Mouse (Mus musculus) hindbrain, embryonic 11.5 days (tissue): Measurements from ENCODE around the gene Syt16. TPM values are rescaled to one million over a fixed set of nuclear protein-coding genes. Genes with fewer than 3 reads are reported as not detected.

Experiments used
- ATAC-seq: fragments of 200-750 bp; cut with Nextera tagmentation; 2 replicates; pipeline ENCODE4 v1.8.0; 2017; ENCODE audit warnings: mild to moderate bottlenecking, moderate TSS enrichment, moderate library complexity; ENCODE audit not compliant: low FRiP score
- DNase-seq: peaks from one replicate; pipeline ENCODE4 v3.0.0-alpha.2; 2015; ENCODE audit warnings: low spot score
- H3K27ac ChIP-seq: fragments of 300-500 bp; sonication (generic); 2 replicates; pipeline ENCODE4 v1.5.1; 2014; ENCODE audit warnings: mild to moderate bottlenecking, low read depth, low read length
- H3K27me3 ChIP-seq: fragments of 300-500 bp; sonication (generic); 2 replicates; pipeline ENCODE4 v1.6.1; 2014; ENCODE audit warnings: mild to moderate bottlenecking, low read length, moderate library complexity, mixed read lengths; ENCODE audit not compliant: control insufficient read depth, insufficient read depth
- H3K36me3 ChIP-seq: fragments of 300-500 bp; sonication (generic); 2 replicates; pipeline ENCODE4 v1.6.1; 2014; ENCODE audit warnings: mild to moderate bottlenecking, low read length, moderate library complexity, mixed read lengths; ENCODE audit not compliant: control insufficient read depth, insufficient read depth
- H3K4me1 ChIP-seq: fragments of 300-500 bp; sonication (generic); replicated peaks from 2 replicates; pipeline ENCODE4 v1.6.1; 2014; ENCODE audit warnings: low read length, mixed read lengths; ENCODE audit not compliant: control insufficient read depth, insufficient read depth
- H3K4me2 ChIP-seq: fragments of 300-500 bp; sonication (generic); replicated peaks from 2 replicates; pipeline ENCODE4 v1.6.1; 2014; ENCODE audit warnings: mild to moderate bottlenecking, low read depth, low read length
- H3K4me3 ChIP-seq: fragments of 300-500 bp; sonication (generic); 2 replicates; pipeline ENCODE4 v1.5.1; 2014; ENCODE audit warnings: low read depth, low read length
- H3K9ac ChIP-seq: fragments of 300-500 bp; sonication (generic); 2 replicates; pipeline ENCODE4 v1.6.1; 2014; ENCODE audit warnings: low read depth, low read length
- H3K9me3 ChIP-seq: fragments of 300-500 bp; sonication (generic); 2 replicates; pipeline ENCODE4 v1.6.1; 2016; ENCODE audit warnings: low read length; ENCODE audit not compliant: control insufficient read depth
- WGBS: fragments of 180-500 bp; shearing (Covaris S2); extraction: QIAGEN DNeasy Blood & Tissue Kit; methylation state at CpG from one replicate; pipeline ENCODE4 v1.1.7; 2014; 5-methylcytosine and 5-hydroxymethylcytosine counted together
- polyA plus RNA-seq: library from polyadenylated mRNA; unstranded; fragments of >200 nt; fragmentation: Nextera tagmentation; extraction: Ambion mirVana; gene quantifications from 2 replicates; pipeline ENCODE4 v1.2.1, GENCODE M21; 2014

The Syt16 gene
- polyA plus RNA-seq, 1 experiment from 2014 or later, result 5.4 TPM

- DNase-seq, result no peak
- Histone ChIP-seq H3K4me2 (no peak overlapping the region), H3K27me3 (no peaks in the 10 kb centered on the region), H3K36me3 (no peaks in the 10 kb centered on the region), H3K27ac (no peak overlapping the region), H3K9ac (no peak overlapping the region), H3K4me3 (no peak overlapping the region), H3K9me3 (no peaks in the 10 kb centered on the region), H3K4me1 (no peaks in the 10 kb centered on the region)
- 62% methylated on average over 4 of the region's 4 CpGs for WGBS
- ATAC-seq, result no peak
These were observed 78.6 kb downstream of the Syt16 start for GRCm38 (mm10) chr12:74076091-74076490.

- no peak overlapping the region for H3K9ac ChIP-seq
- ATAC-seq, result no peak
- DNase-seq, result no peak
- H3K36me3 ChIP-seq, result no peaks in the 10 kb centered on the region
- H3K4me2 ChIP-seq, result no peak overlapping the region
- no peaks in the 10 kb centered on the region for H3K27me3 ChIP-seq
- no peaks in the 10 kb centered on the region for H3K9me3 ChIP-seq
- H3K4me1 ChIP-seq, result no peaks in the 10 kb centered on the region
- WGBS, result 96% methylated on average over 3 of the region's 3 CpGs
- H3K4me3 ChIP-seq, result no peak overlapping the region
- no peak overlapping the region for H3K27ac ChIP-seq
These were observed 83.7 kb downstream of the Syt16 start for GRCm38 (mm10) chr12:74081122-74081521.

- Histone ChIP-seq H3K4me1 (no peaks in the 10 kb centered on the region), H3K9me3 (no peaks in the 10 kb centered on the region), H3K4me2 (no peak overlapping the region), H3K36me3 (no peaks in the 10 kb centered on the region), H3K4me3 (no peak overlapping the region), H3K27me3 (no peaks in the 10 kb centered on the region), H3K27ac (no peak overlapping the region), H3K9ac (no peak overlapping the region)
- DNase-seq (no peak), ATAC-seq (no peak)
- WGBS, result 95% methylated on average over 5 of the region's 5 CpGs
These were observed 86.9 kb downstream of the Syt16 start for GRCm38 (mm10) chr12:74084389-74084788.

GRCm38 (mm10) chr12:74087086-74087485 lies 89.6 kb downstream of the Syt16 start:
- ATAC-seq, result no peak
- H3K4me2 ChIP-seq, result no peak overlapping the region
- H3K36me3 ChIP-seq, result no peaks in the 10 kb centered on the region
- no peaks in the 10 kb centered on the region for H3K9me3 ChIP-seq
- WGBS, result 44% methylated on average over 8 of the region's 8 CpGs
- H3K9ac ChIP-seq, result no peak overlapping the region
- no peaks in the 10 kb centered on the region for H3K4me1 ChIP-seq
- no peak overlapping the region for H3K4me3 ChIP-seq
- H3K27ac ChIP-seq, result no peak overlapping the region
- no peak for DNase-seq
- no peaks in the 10 kb centered on the region for H3K27me3 ChIP-seq

GRCm38 (mm10) chr12:74089342-74090131 lies 92.1 kb downstream of the Syt16 start:
- Histone ChIP-seq H3K9ac (no peak overlapping the region), H3K9me3 (no peaks in the 10 kb centered on the region), H3K4me2 (no peak overlapping the region), H3K4me3 (no peak overlapping the region), H3K27me3 (no peaks in the 10 kb centered on the region), H3K36me3 (no peaks in the 10 kb centered on the region), H3K27ac (no peak overlapping the region), H3K4me1 (no peaks in the 10 kb centered on the region)
- 88% methylated on average over 1 of the region's 1 CpGs for WGBS
- DNase-seq, result no peak
- ATAC-seq, result no peak

GRCm38 (mm10) chr12:74092546-74092945 lies 95.1 kb downstream of the Syt16 start:
- WGBS, result 85% methylated on average over 5 of the region's 5 CpGs
- Histone ChIP-seq H3K4me2 (no peak overlapping the region), H3K36me3 (no peaks in the 10 kb centered on the region), H3K9me3 (no peaks in the 10 kb centered on the region), H3K4me3 (no peak overlapping the region), H3K9ac (no peak overlapping the region), H3K27me3 (no peaks in the 10 kb centered on the region; the same call in 1 of the 2 replicates), H3K4me1 (no peaks in the 10 kb centered on the region), H3K27ac (no peak overlapping the region)
- ATAC-seq, result no peak
- DNase-seq, result no peak

- Histone ChIP-seq H3K9me3 (no peaks in the 10 kb centered on the region), H3K4me3 (no peak overlapping the region), H3K27me3 (no peaks in the 10 kb centered on the region; the same call in 1 of the 2 replicates), H3K4me1 (no peaks in the 10 kb centered on the region), H3K4me2 (no peak overlapping the region), H3K36me3 (no peaks in the 10 kb centered on the region), H3K27ac (no peak overlapping the region), H3K9ac (no peak overlapping the region)
- WGBS, result 89% methylated on average over 8 of the region's 8 CpGs
- ATAC-seq (no peak), DNase-seq (no peak)
These were observed 95.6 kb downstream of the Syt16 start for GRCm38 (mm10) chr12:74093110-74093509.

GRCm38 (mm10) chr12:74094701-74095100 lies 97.2 kb downstream of the Syt16 start:
- Histone ChIP-seq H3K9me3 (no peaks in the 10 kb centered on the region), H3K4me2 (no peak overlapping the region), H3K27ac (no peak overlapping the region), H3K4me3 (no peak overlapping the region), H3K36me3 (no peaks in the 10 kb centered on the region), H3K4me1 (no peaks in the 10 kb centered on the region), H3K27me3 (no peaks in the 10 kb centered on the region; the same call in 1 of the 2 replicates), H3K9ac (no peak overlapping the region)
- ATAC-seq, result no peak
- 86% methylated on average over 5 of the region's 5 CpGs for WGBS
- DNase-seq, result no peak
